Mouse (Mus musculus) embryonic fibroblast, embryonic 13.5 days (primary cell): Measurements from ENCODE around the gene Eaf1.

ENCODE experiments used
- CTCF ChIP-seq: IDR thresholded peaks from 2 replicates; pipeline ENCODE4 v1.5.1; 2011; ENCODE audit warnings: mild to moderate bottlenecking, control low read depth, low read length, moderate library complexity, borderline replicate concordance; ENCODE audit not compliant: insufficient read depth
- POLR2A ChIP-seq: IDR thresholded peaks from 2 replicates; pipeline ENCODE4 v1.6.1; 2011; ENCODE audit warnings: low read depth, mild to moderate bottlenecking, control low read depth, low read length, moderate library complexity

DNA sequence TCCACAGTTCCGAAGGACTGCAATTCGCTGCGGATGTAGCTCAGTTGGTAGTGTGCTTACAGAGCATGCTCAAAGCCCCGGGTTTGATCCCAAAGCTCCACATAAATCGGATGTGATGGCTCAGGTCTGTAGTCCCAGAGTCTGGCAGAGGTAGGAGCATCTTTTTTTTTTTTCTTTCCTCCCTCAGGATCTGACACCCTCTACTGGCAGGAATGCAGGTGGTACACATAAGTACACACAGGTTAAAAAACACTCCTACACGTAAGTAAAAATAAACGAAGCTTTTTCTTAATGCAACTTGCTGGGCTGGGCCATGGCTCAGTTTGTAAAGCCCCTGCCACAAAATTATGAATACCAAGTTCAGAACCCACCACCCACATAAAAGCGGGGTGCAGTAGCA is 30.0 kb upstream of the Eaf1 start:
- TF ChIP-seq CTCF (no peak), POLR2A (no peak)
